21 mouse cellular contexts compared by ENCODE assay signal in genomic region chr4:33498160-33498874, GRCm38 (mm10).
DNase-seq lines count a peak whose midpoint lies in the region; ATAC-seq and TF ChIP-seq lines count a peak whose summit lies in the region.
"Had no signal": no experiment of that assay in that cellular context is flagged by ENCODE, and none has a peak within 500 bp of the region (broad histone marks: within the 10 kb centered on the region; RNA-seq: fewer than 3 reads in every experiment).

No protein-coding gene starts in this region.

- no peak for TF ChIP-seq POLR2A in CH12.LX (IDR thresholded peaks at IDR 0.05; ENCODE audit: low read depth, low read length)

- H3K4me2 ChIP-seq in CH12.LX (ENCODE audit: insufficient read depth, low read depth, poor library complexity, severe bottlenecking) = no peak overlapping the region
- H3K4me2 ChIP-seq in hindbrain, embryonic 12.5 days (replicated peaks) = no peak overlapping the region
- no peak overlapping the region for H3K4me2 ChIP-seq in midbrain, embryonic 15.5 days
- H3K4me2 ChIP-seq: heart, embryonic 12.5 days; limb, embryonic 13.5 days had no signal

- no peak overlapping the region for H3K27ac ChIP-seq in CH12.LX (ENCODE audit: insufficient read depth, low read depth)
- H3K27ac ChIP-seq in hindbrain, embryonic 12.5 days = no peak overlapping the region
- 0 out of 2 replicates have a peak overlapping the region, but pooled peaks have one; percentile 6 for H3K27ac ChIP-seq in midbrain, embryonic 15.5 days
- H3K27ac ChIP-seq: gastrocnemius, adult 2 months; kidney, postnatal 0 days; limb, embryonic 13.5 days had no signal

- DNase-seq in embryo, embryonic 10.5 days (ENCODE audit: low spot score) = peak; percentile 14
- no peak for DNase-seq in embryo, embryonic 11 days
- peak; percentile 15 for DNase-seq in CH12.LX (ENCODE audit: extremely low read depth)
- no peak for DNase-seq in cerebellum, postnatal 10 days
- DNase-seq in left cerebral cortex, postnatal 36 days (ENCODE audit: low spot score in 2 of 2) = no peak
- DNase-seq in frontal cortex, postnatal 36 days (ENCODE audit: low spot score in 2 of 2) = no peak
- DNase-seq: cerebellum, adult 11 months; cerebellum, postnatal 25 days; gastrocnemius, adult 2 months; heart, postnatal 4 days; layer of hippocampus, adult 9-11 months; lung, postnatal 14 days; right cerebral cortex, adult 18-20 months; thymus, adult 18-20 months had no signal

- dilution Hi-C loops in CH12.LX (cut with MboI; ENCODE audit: extremely low pct_ligation_motif_present, extremely low pct_unique_long_range_greater_than_20kb, low sequenced_read_pairs) = no loop called here

- no peak overlapping the region for H3K4me3 ChIP-seq in CH12.LX (replicated peaks in 1 of 3; ENCODE audit: low read depth in 2 of 3, low read length in 2 of 3, poor library complexity in 1 of 3)
- no peak overlapping the region for H3K4me3 ChIP-seq in hindbrain, embryonic 12.5 days
- no peak overlapping the region for H3K4me3 ChIP-seq in midbrain, embryonic 15.5 days
- H3K4me3 ChIP-seq: gastrocnemius, adult 2 months; heart, embryonic 12.5 days; limb, embryonic 13.5 days had no signal

- no peak overlapping the region for H3K9ac ChIP-seq in CH12.LX (ENCODE audit: insufficient read depth, low read depth)
- H3K9ac ChIP-seq in hindbrain, embryonic 12.5 days = no peak overlapping the region
- H3K9ac ChIP-seq in midbrain, embryonic 15.5 days = no peak overlapping the region
- H3K9ac ChIP-seq: heart, embryonic 12.5 days; limb, embryonic 13.5 days had no signal

- WGBS in hindbrain, embryonic 12.5 days = 63% methylated on average over 4 of the region's 4 CpGs
- 27% methylated on average over 4 of the region's 4 CpGs for WGBS in midbrain, embryonic 15.5 days

- in situ Hi-C loops in CH12.LX (cut with MboI; ENCODE audit: low pct_ligation_motif_present, low pct_unique_long_range_greater_than_20kb, low sequenced_read_pairs) = no loop called here

- 0 out of 2 replicates have a peak, but pooled peaks have one; percentile 52 for ATAC-seq in hindbrain, embryonic 12.5 days (ENCODE audit: low FRiP score)
- peak; percentile 49 for ATAC-seq in midbrain, embryonic 15.5 days (replicated peaks)
- ATAC-seq: CD4-positive, CD25-positive, alpha-beta regulatory T cell, adult 4 months; intestine, postnatal 0 days had no signal

- H3K4me1 ChIP-seq in CH12.LX (ENCODE audit: control insufficient read depth in 1 of 2, insufficient read depth in 2 of 2) = peaks cover 0 to 19% of the 10 kb centered on the region in 2 experiments; a peak in 2 of 4 replicates
- H3K4me1 ChIP-seq in hindbrain, embryonic 12.5 days = peaks cover 17% of the 10 kb centered on the region
- H3K4me1 ChIP-seq in midbrain, embryonic 15.5 days = peaks cover 14% of the 10 kb centered on the region
- H3K4me1 ChIP-seq: limb, embryonic 13.5 days had no signal

- no peak for TF ChIP-seq EP300 in CH12.LX (IDR thresholded peaks at IDR 0.05; ENCODE audit: low read length)

- no peaks in the 10 kb centered on the region for H3K27me3 ChIP-seq in CH12.LX (replicated peaks)
- no peaks in the 10 kb centered on the region for H3K27me3 ChIP-seq in hindbrain, embryonic 12.5 days
- no peaks in the 10 kb centered on the region for H3K27me3 ChIP-seq in midbrain, embryonic 15.5 days (replicated peaks)
- H3K27me3 ChIP-seq: limb, embryonic 13.5 days had no signal

- H3K36me3 ChIP-seq in CH12.LX (replicated peaks in 1 of 2; ENCODE audit: control insufficient read depth in 1 of 2, insufficient read depth in 1 of 2, low read length in 1 of 2) = peaks cover 15 to 30% of the 10 kb centered on the region in 2 experiments
- H3K36me3 ChIP-seq in hindbrain, embryonic 12.5 days = peaks cover 6% of the 10 kb centered on the region
- H3K36me3 ChIP-seq in midbrain, embryonic 15.5 days (replicated peaks) = no peaks in the 10 kb centered on the region

- no peaks in the 10 kb centered on the region for H3K9me3 ChIP-seq in CH12.LX (replicated peaks; ENCODE audit: low read length)
- no peaks in the 10 kb centered on the region for H3K9me3 ChIP-seq in hindbrain, embryonic 12.5 days (replicated peaks)
- H3K9me3 ChIP-seq in midbrain, embryonic 15.5 days = peaks cover 2% of the 10 kb centered on the region; the same call in 1 of the 2 replicates
- H3K9me3 ChIP-seq: heart, embryonic 12.5 days had no signal

- no peak for TF ChIP-seq CTCF in CH12.LX (conservative IDR thresholded peaks at IDR 0.05 in 1 of 2, IDR thresholded peaks at IDR 0.05 in 1 of 2; ENCODE audit: low read depth in 2 of 2, low read length in 2 of 2)

- H3K79me2 ChIP-seq in CH12.LX (replicated peaks; ENCODE audit: control insufficient read depth, extremely low read depth, insufficient read depth, poor library complexity, severe bottlenecking) = no peaks in the 10 kb centered on the region

- TF ChIP-seq RAD21 in CH12.LX (IDR thresholded peaks at IDR 0.05; ENCODE audit: low read depth, low read length) = no peak

- intact Hi-C loops in left cerebral cortex, postnatal 36 days (cut with DNase I) = no loop called here

TF ChIP-seq in CH12.LX, 34 proteins besides CTCF, POLR2A, EP300 and RAD21:
- TF ChIP-seq KAT2A (IDR thresholded peaks at IDR 0.05; ENCODE audit: insufficient replicate concordance, low read length) (no peak), UBTF (IDR thresholded peaks at IDR 0.05; ENCODE audit: low read depth, low read length) (no peak), ELF1 (IDR thresholded peaks at IDR 0.05; ENCODE audit: low read depth, low read length) (no peak), MAFK (IDR thresholded peaks at IDR 0.05; ENCODE audit: insufficient replicate concordance, low read length) (no peak), BHLHE40 (IDR thresholded peaks at IDR 0.05; ENCODE audit: low read depth, low read length) (no peak), JUN (IDR thresholded peaks at IDR 0.05; ENCODE audit: insufficient read depth, low read depth, low read length) (no peak), CHD2 (IDR thresholded peaks at IDR 0.05; ENCODE audit: low read length) (no peak), E2F4 (IDR thresholded peaks at IDR 0.05; ENCODE audit: insufficient replicate concordance, low read depth, low read length) (no peak), USF2 (conservative IDR thresholded peaks at IDR 0.05; ENCODE audit: low read depth, low read length) (no peak), MAZ (IDR thresholded peaks at IDR 0.05; ENCODE audit: low read depth, low read length) (no peak), SIN3A (IDR thresholded peaks at IDR 0.05; ENCODE audit: low read length) (no peak), MYC (IDR thresholded peaks at IDR 0.05; ENCODE audit: low read depth, low read length) (no peak), RCOR1 (conservative IDR thresholded peaks at IDR 0.05; ENCODE audit: low read depth, low read length) (no peak), ZNF384 (IDR thresholded peaks at IDR 0.05; ENCODE audit: low read depth, low read length) (no peak), TCF12 (IDR thresholded peaks at IDR 0.05; ENCODE audit: low read depth, low read length) (no peak)

Comparison
In these comparisons a context has a peak if more than half of its experiments do, and no peak if none do; other contexts are left out.
1. DNase-seq: peak in embryo, embryonic 10.5 days (single experiment) and CH12.LX (single experiment); none in embryo, embryonic 11 days (single experiment), cerebellum, postnatal 10 days (0 of 2), left cerebral cortex, postnatal 36 days (0 of 2) and frontal cortex, postnatal 36 days (0 of 2).